Mouse (Mus musculus) stomach, embryonic 16.5 days (tissue): ENCODE results near the gene Slc24a3. TPM values are rescaled to one million over a fixed set of nuclear protein-coding genes. Genes with fewer than 3 reads are reported as not detected.

Source experiments
- ATAC-seq: fragments of 200-750 bp; cut with Nextera tagmentation; 2 replicates; pipeline ENCODE4 v1.8.0; 2017; ENCODE audit warnings: moderate number of reproducible peaks, moderate TSS enrichment; ENCODE audit not compliant: insufficient read depth, low FRiP score
- H3K27ac ChIP-seq: fragments of 300-500 bp; sonication (generic); 2 replicates; pipeline ENCODE4 v1.5.1; 2014; ENCODE audit warnings: low read length
- H3K27me3 ChIP-seq: fragments of 300-500 bp; sonication (generic); 2 replicates; pipeline ENCODE4 v1.6.1; 2014; ENCODE audit warnings: low read length, control low read depth, mixed read lengths; ENCODE audit not compliant: control insufficient read depth, insufficient read depth
- H3K36me3 ChIP-seq: fragments of 300-500 bp; sonication (generic); 2 replicates; pipeline ENCODE4 v1.6.1; 2014; ENCODE audit warnings: low read length; ENCODE audit not compliant: control insufficient read depth, insufficient read depth
- H3K4me1 ChIP-seq: fragments of 300-500 bp; sonication (generic); 2 replicates; pipeline ENCODE4 v1.6.1; 2014; ENCODE audit warnings: low read length, control low read depth, mixed read lengths; ENCODE audit not compliant: control insufficient read depth, insufficient read depth
- H3K4me2 ChIP-seq: fragments of 300-500 bp; sonication (generic); 2 replicates; pipeline ENCODE4 v1.6.1; 2014; ENCODE audit warnings: low read depth, low read length, mixed read lengths
- H3K4me3 ChIP-seq: fragments of 300-500 bp; sonication (generic); replicated peaks from 2 replicates; pipeline ENCODE4 v1.5.1; 2014; ENCODE audit warnings: mild to moderate bottlenecking, low read length
- H3K9ac ChIP-seq: fragments of 300-500 bp; sonication (generic); 2 replicates; pipeline ENCODE4 v1.6.1; 2014; ENCODE audit warnings: low read length
- H3K9me3 ChIP-seq: fragments of 300-500 bp; sonication (generic); replicated peaks from 2 replicates; pipeline ENCODE4 v1.6.1; 2016; ENCODE audit warnings: low read length, control low read depth; ENCODE audit not compliant: control insufficient read depth
- WGBS: fragments of 180-500 bp; shearing (Covaris S2); extraction: QIAGEN DNeasy Blood & Tissue Kit; methylation state at CpG from one replicate; pipeline ENCODE4 v1.1.7; 2014; 5-methylcytosine and 5-hydroxymethylcytosine counted together
- polyA plus RNA-seq: library from polyadenylated mRNA; unstranded; fragments of >200 nt; fragmentation: Nextera tagmentation; extraction: Ambion mirVana; gene quantifications from 2 replicates; pipeline ENCODE4 v1.2.1, GENCODE M21; 2015

Slc24a3 gene
- polyA plus RNA-seq, 1 experiment from 2014 or later: 3.4 TPM

DNA sequence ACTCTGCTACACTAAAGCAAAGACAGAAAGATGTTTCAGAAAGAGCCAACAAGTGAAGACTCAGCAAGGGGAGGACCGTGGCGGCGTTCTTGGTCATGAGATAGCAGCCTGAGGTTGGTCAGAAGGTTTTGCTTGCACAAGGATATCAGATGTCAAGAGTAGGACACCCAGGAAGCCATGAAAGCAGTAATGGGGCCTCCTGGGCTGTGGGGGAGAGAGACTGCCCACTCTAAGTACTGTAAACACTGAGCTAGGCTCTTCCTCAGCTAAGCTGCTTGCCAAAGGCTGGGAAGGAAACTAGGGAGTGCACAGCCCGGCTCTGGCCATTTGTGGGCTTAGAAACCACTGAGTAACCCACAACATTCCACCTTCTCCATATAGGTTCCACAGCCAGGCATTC, 348.4 kb downstream of the Slc24a3 start:
- no peaks in the 10 kb centered on the region for H3K36me3 ChIP-seq
- H3K9me3 ChIP-seq: no peaks in the 10 kb centered on the region
- H3K9ac ChIP-seq: no peak overlapping the region
- H3K4me3 ChIP-seq: no peak overlapping the region
- 44% methylated on average over 4 of the region's 4 CpGs for WGBS
- no peaks in the 10 kb centered on the region for H3K4me1 ChIP-seq
- no peak overlapping the region for H3K27ac ChIP-seq
- no peak for ATAC-seq
- no peaks in the 10 kb centered on the region for H3K27me3 ChIP-seq
- H3K4me2 ChIP-seq: no peak overlapping the region

DNA sequence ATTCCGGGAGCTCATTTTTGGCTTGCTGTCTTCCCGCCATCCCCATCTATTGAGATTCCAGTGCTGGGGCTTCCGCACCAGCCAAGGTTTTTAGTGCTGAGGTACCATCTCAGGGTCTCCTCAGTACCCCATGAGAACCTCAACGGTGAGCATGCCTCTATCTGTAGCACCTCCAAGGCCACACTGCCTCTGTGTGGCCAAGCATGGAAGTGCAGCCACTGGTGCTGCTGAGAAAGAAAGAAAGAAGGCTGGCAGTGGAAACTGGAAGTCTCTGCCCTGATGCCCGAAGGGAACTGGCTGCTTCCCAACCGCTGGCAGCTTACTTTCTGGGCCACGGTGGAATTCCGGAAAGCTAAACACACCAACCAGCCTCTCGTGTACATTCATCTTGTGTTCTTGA, 349.8 kb downstream of the Slc24a3 start:
- Histone ChIP-seq H3K36me3 (no peaks in the 10 kb centered on the region), H3K27ac (no peak overlapping the region), H3K4me1 (no peaks in the 10 kb centered on the region), H3K9ac (no peak overlapping the region), H3K4me3 (no peak overlapping the region), H3K4me2 (no peak overlapping the region), H3K9me3 (no peaks in the 10 kb centered on the region), H3K27me3 (no peaks in the 10 kb centered on the region)
- no peak for ATAC-seq
- WGBS: 50% methylated on average over 9 of the region's 9 CpGs

DNA sequence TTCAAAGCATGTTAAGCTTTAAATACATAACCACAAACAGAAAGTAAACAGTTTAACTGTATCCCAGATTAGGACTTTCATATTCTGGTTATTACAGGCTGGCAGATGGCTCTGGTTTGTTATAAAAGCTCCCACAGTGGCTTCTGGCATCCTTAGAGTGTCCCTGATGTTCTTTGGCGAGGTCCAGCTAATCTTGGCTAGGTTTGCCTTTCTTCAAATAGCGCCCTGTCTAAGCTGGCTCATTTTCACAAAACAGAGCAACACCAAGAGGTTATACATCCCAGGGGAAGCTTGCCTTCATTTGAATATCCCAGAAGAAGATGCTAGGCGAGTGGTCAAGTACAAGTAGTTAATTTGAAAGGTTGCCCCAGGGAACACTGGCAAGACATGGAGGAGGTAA, 354.5 kb downstream of the Slc24a3 start:
- 69% methylated on average over 3 of the region's 3 CpGs for WGBS
- H3K9ac ChIP-seq: no peak overlapping the region
- ATAC-seq: no peak

DNA sequence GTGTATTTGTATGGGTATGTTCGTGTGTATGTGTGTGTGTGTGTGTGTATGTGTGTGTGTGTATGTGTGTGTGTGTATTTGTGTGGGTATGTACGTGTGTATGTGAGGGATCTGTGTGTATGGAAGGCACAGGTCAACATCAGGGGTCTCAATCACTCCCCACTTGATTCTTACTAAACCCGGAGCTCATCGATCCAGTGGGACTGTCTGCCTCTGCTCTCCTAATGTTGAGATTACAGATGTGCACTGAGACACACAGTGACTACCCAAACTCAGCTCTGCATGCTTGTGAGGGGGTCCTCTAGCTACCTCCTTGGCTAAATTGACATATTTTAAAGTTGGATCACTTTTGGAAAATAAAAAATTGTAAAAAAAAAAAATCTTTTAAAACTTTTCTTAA, 355.8 kb downstream of the Slc24a3 start:
- Histone ChIP-seq H3K4me2 (no peak overlapping the region), H3K9me3 (no peaks in the 10 kb centered on the region), H3K27ac (no peak overlapping the region), H3K36me3 (no peaks in the 10 kb centered on the region), H3K4me3 (no peak overlapping the region), H3K27me3 (no peaks in the 10 kb centered on the region), H3K9ac (no peak overlapping the region), H3K4me1 (no peaks in the 10 kb centered on the region)
- 87% methylated on average over 4 of the region's 4 CpGs for WGBS
- no peak for ATAC-seq

More for the DNA sequence above, 354.5 kb downstream of the Slc24a3 start:
- Histone ChIP-seq H3K27ac (no peak overlapping the region), H3K9me3 (no peaks in the 10 kb centered on the region), H3K4me2 (no peak overlapping the region), H3K4me1 (no peaks in the 10 kb centered on the region), H3K4me3 (no peak overlapping the region), H3K36me3 (no peaks in the 10 kb centered on the region), H3K27me3 (no peaks in the 10 kb centered on the region)

DNA sequence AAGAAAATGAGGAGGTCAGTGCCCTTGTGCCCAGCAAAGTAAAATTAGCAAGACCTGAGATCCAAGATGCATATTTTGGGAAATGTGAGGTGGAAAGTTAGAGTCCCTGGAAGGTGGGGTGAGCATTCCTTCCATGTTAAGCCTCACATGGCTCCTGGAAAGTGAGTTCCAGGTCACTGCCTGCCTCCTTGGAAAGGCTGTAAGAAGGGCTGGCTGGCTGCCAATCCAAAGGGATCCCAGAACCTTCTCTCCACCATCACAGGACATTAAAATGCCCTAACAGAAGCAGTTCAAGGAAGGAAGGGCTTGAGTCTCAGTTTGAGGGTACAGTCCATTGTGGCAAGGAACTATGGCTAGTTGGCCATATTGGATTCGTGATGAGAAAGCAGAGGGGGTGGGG, 359.6 kb downstream of the Slc24a3 start:
- WGBS: 71% methylated on average over 1 of the region's 1 CpGs
- Histone ChIP-seq H3K36me3 (no peaks in the 10 kb centered on the region), H3K9me3 (no peaks in the 10 kb centered on the region), H3K4me3 (no peak overlapping the region), H3K27me3 (no peaks in the 10 kb centered on the region), H3K27ac (no peak overlapping the region), H3K4me1 (no peaks in the 10 kb centered on the region), H3K4me2 (no peak overlapping the region), H3K9ac (no peak overlapping the region)
- ATAC-seq: no peak

DNA sequence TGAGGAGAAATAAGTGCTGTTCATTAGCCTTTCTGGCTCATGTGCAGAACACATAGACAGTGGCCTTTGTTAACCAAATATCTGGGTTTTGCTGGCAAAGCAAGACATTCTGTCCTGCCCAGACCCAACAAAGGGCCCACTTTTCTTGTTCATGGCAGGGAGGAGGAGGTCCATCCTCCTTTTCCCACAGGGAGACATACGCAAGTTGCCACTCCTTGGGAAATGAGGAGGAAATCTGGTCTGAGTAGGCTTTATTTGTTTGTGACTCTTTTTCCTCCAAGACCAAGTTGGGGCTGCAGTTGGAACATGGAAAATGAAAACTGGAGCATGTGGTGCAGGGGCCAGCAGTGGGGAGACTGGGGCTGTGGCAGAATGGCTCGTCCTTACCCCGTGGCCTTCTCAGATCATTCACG, 363.4 kb downstream of the Slc24a3 start:
- no peaks in the 10 kb centered on the region for H3K36me3 ChIP-seq

DNA sequence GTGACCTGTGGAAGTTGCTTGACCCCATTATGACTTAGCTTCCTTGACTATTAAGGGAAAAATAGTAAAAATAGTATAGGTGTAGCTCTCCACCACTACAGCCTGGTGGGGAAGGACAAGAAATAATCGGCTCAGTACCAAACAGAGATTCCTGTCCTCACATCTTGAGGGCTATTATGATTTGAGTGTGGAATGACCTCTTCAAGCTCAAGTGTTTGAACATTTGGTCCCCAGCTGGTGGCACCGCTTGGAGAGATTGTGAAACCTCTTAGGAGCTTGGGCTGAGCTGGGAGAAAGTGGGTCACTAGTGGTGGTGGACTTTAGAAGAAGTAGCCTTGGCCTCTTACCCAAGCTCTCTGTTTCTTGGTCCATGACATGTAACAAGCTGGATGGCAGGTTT, 365.5 kb downstream of the Slc24a3 start:
- Histone ChIP-seq H3K36me3 (no peaks in the 10 kb centered on the region), H3K27me3 (no peaks in the 10 kb centered on the region), H3K4me2 (no peak overlapping the region), H3K4me3 (no peak overlapping the region), H3K9me3 (no peaks in the 10 kb centered on the region), H3K9ac (no peak overlapping the region), H3K4me1 (no peaks in the 10 kb centered on the region), H3K27ac (no peak overlapping the region)
- no peak for ATAC-seq
- whole genome bisulfite sequencing: 76% methylated on average over 2 of the region's 2 CpGs

More for the DNA sequence above, 363.4 kb downstream of the Slc24a3 start:
- ATAC-seq: no peak
- H3K4me1 ChIP-seq: no peaks in the 10 kb centered on the region
- H3K27me3 ChIP-seq: no peaks in the 10 kb centered on the region
- no peak overlapping the region for H3K9ac ChIP-seq
- H3K27ac ChIP-seq: no peak overlapping the region
- no peaks in the 10 kb centered on the region for H3K9me3 ChIP-seq
- no peak overlapping the region for H3K4me3 ChIP-seq
- WGBS: 84% methylated on average over 4 of the region's 4 CpGs
- no peak overlapping the region for H3K4me2 ChIP-seq

DNA sequence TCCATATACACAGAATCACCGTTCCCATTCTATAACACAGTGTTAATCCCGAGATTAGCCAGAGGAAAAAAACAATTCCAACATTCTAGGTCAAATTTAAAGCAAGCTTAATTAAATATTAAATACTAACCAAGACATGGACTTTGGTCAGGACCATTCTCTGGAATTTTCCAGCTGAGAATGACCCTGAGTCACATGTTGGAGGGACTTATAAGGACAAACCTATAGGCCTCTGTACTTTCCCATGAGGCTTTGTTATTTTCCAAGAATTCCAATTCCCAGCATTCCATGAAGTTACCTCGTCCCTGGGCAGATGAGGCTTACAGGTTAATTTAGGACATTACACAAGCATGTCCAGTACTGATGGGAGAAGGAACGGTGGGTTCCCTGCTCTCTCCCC, 367.8 kb downstream of the Slc24a3 start:
- no peaks in the 10 kb centered on the region for H3K27me3 ChIP-seq
- H3K4me3 ChIP-seq: no peak overlapping the region
- no peaks in the 10 kb centered on the region for H3K36me3 ChIP-seq
- H3K4me1 ChIP-seq: no peaks in the 10 kb centered on the region
- no peak overlapping the region for H3K4me2 ChIP-seq
- no peak for ATAC-seq
- H3K9me3 ChIP-seq: no peaks in the 10 kb centered on the region
- H3K27ac ChIP-seq: no peak overlapping the region
- no peak overlapping the region for H3K9ac ChIP-seq
- 83% methylated on average over 4 of the region's 4 CpGs for WGBS

DNA sequence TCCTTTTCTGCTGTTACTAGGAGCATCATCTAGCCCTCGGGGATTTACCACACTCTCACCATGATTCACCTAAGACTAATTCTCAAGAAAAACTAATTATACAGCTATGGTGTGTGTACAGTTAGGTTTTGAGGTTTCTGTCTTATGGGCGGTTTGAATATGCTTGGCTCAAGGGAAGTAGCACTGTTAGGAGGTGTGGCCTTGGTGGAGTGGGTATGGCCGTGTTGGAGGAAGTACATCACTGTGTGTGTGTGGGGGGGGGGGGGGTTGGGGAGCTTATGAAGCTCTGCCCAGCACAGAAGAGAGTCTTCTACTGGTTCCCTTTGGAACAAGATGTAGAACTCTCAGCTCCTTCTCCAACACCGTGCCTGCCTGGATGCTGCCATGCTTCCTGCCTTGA, 368.2 kb downstream of the Slc24a3 start:
- H3K36me3 ChIP-seq: no peaks in the 10 kb centered on the region
- no peaks in the 10 kb centered on the region for H3K4me1 ChIP-seq
- H3K4me3 ChIP-seq: no peak overlapping the region
- 80% methylated on average over 4 of the region's 4 CpGs for WGBS
- no peak; the same call in 1 of the 2 replicates for ATAC-seq
- no peaks in the 10 kb centered on the region for H3K9me3 ChIP-seq
- H3K4me2 ChIP-seq: no peak overlapping the region
- H3K27me3 ChIP-seq: no peaks in the 10 kb centered on the region
- H3K27ac ChIP-seq: no peak overlapping the region
- H3K9ac ChIP-seq: no peak overlapping the region

DNA sequence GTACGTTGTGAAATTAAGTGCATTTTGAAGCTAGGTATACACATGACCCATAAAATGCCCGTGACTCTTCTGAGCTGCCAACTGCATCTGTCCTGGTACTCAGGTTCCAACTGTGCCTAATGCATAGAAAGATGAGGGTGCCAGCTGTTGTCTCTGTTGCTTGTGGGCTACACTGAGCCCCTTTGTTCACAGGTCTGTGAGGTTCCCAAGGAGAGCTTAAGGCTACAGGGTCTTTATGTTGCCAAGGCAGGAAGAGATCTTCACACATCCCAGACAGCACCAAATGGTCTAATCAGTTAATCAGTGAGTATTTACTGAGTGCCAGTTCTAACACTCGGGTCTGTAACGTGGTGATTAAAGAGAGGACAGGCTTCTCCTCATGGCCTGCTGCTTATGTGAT, 369.4 kb downstream of the Slc24a3 start:
- H3K9me3 ChIP-seq: no peaks in the 10 kb centered on the region
- no peak for ATAC-seq
- H3K4me2 ChIP-seq: no peak overlapping the region
- WGBS: 42% methylated on average over 4 of the region's 4 CpGs
- no peaks in the 10 kb centered on the region for H3K36me3 ChIP-seq
- H3K9ac ChIP-seq: no peak overlapping the region
- H3K4me1 ChIP-seq: no peaks in the 10 kb centered on the region
- no peaks in the 10 kb centered on the region for H3K27me3 ChIP-seq
- H3K4me3 ChIP-seq: no peak overlapping the region
- no peak overlapping the region for H3K27ac ChIP-seq
